Mouse (Mus musculus) midbrain, embryonic 11.5 days (tissue): ENCODE measurements at regions not wholly inside any gene's neighbourhood (a gene's known extent, or its start where the extent isn't known, plus 50 kb on each side); places are given as distances from the start of the nearest gene placed in this dataset.

Experiments
- ATAC-seq: fragments of 200-750 bp; cut with Nextera tagmentation; 2 replicates; pipeline ENCODE4 v1.8.0; 2017; ENCODE audit warnings: moderate TSS enrichment, moderate library complexity; ENCODE audit not compliant: low FRiP score
- DNase-seq: peaks from one replicate; pipeline ENCODE4 v3.0.0; 2015; ENCODE audit warnings: low spot score; ENCODE audit errors: missing footprints
- H3K27ac ChIP-seq: fragments of 300-500 bp; sonication (generic); 2 replicates; pipeline ENCODE4 v1.5.1; 2014; ENCODE audit warnings: low read depth, low read length
- H3K27me3 ChIP-seq: fragments of 300-500 bp; sonication (generic); 2 replicates; pipeline ENCODE4 v1.6.1; 2014; ENCODE audit warnings: mild to moderate bottlenecking, low read length, moderate library complexity, mixed read lengths; ENCODE audit not compliant: control insufficient read depth, insufficient read depth
- H3K36me3 ChIP-seq: fragments of 300-500 bp; sonication (generic); 2 replicates; pipeline ENCODE4 v1.6.1; 2014; ENCODE audit warnings: mild to moderate bottlenecking, low read length, moderate library complexity, mixed read lengths; ENCODE audit not compliant: control insufficient read depth, insufficient read depth
- H3K4me1 ChIP-seq: fragments of 300-500 bp; sonication (generic); 2 replicates; pipeline ENCODE4 v1.6.1; 2014; ENCODE audit warnings: low read length; ENCODE audit not compliant: control insufficient read depth, insufficient read depth
- H3K4me2 ChIP-seq: fragments of 300-500 bp; sonication (generic); 2 replicates; pipeline ENCODE4 v1.6.1; 2014; ENCODE audit warnings: mild to moderate bottlenecking, moderate library complexity
- H3K4me3 ChIP-seq: fragments of 300-500 bp; sonication (generic); 2 replicates; pipeline ENCODE4 v1.5.1; 2014; ENCODE audit warnings: low read depth, low read length
- H3K9ac ChIP-seq: fragments of 300-500 bp; sonication (generic); 2 replicates; pipeline ENCODE4 v1.6.1; 2014; ENCODE audit warnings: low read length
- H3K9me3 ChIP-seq: fragments of 300-500 bp; sonication (generic); 2 replicates; pipeline ENCODE4 v1.6.1; 2016; ENCODE audit warnings: low read length; ENCODE audit not compliant: control insufficient read depth
- WGBS: fragments of 180-500 bp; shearing (Covaris S2); extraction: QIAGEN DNeasy Blood & Tissue Kit; methylation state at CpG from one replicate; pipeline ENCODE4 v1.1.7; 2014; 5-methylcytosine and 5-hydroxymethylcytosine counted together

- Histone ChIP-seq H3K4me3 (no peak overlapping the region), H3K27me3 (no peaks in the 10 kb centered on the region), H3K4me2 (no peak overlapping the region), H3K4me1 (no peaks in the 10 kb centered on the region), H3K36me3 (no peaks in the 10 kb centered on the region), H3K9ac (no peak overlapping the region), H3K27ac (no peak overlapping the region), H3K9me3 (no peaks in the 10 kb centered on the region)
- DNase-seq (no peak), ATAC-seq (no peak)
These were observed 110.6 kb upstream of the Gm28710 start for GRCm38 (mm10) chr5:16681055-16681454.

- ATAC-seq (no peak), DNase-seq (no peak)
- Histone ChIP-seq H3K4me2 (no peak overlapping the region), H3K36me3 (no peaks in the 10 kb centered on the region), H3K4me3 (no peak overlapping the region), H3K9me3 (no peaks in the 10 kb centered on the region), H3K27me3 (no peaks in the 10 kb centered on the region), H3K4me1 (no peaks in the 10 kb centered on the region), H3K9ac (no peak overlapping the region), H3K27ac (no peak overlapping the region)
- WGBS, result 90% methylated on average over 10 of the region's 10 CpGs
These were observed 107.5 kb upstream of the Gm28710 start for GRCm38 (mm10) chr5:16684079-16684478.

DNA sequence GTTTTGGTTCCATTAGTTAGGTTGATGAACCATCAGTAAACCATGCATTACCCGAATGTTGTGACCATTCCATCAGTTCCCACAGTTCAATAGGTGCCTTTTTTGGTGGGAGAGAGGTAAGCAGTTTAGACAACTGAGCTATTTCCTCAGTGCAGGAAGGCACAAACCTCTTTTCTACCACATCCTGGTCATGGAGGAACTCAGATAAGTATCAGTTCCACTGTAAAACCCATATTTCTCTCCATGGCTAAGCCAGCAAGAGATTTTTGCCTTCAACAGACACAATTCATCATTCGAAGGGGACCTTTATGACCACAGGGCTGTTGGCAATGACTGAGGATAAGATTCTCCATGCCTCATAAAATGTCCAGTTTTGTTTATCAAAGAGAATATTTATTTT, 92.3 kb upstream of the Gm28710 start:
- H3K4me1 ChIP-seq, result no peaks in the 10 kb centered on the region
- DNase-seq (no peak), ATAC-seq (no peak)
- no peaks in the 10 kb centered on the region for H3K36me3 ChIP-seq
- H3K27me3 ChIP-seq, result no peaks in the 10 kb centered on the region
- no peak overlapping the region for H3K4me3 ChIP-seq
- no peak overlapping the region for H3K9ac ChIP-seq
- H3K4me2 ChIP-seq, result no peak overlapping the region
- no peak overlapping the region for H3K27ac ChIP-seq
- no peaks in the 10 kb centered on the region for H3K9me3 ChIP-seq
- 83% methylated on average over 2 of the region's 2 CpGs for WGBS

- Histone ChIP-seq H3K36me3 (no peaks in the 10 kb centered on the region), H3K4me1 (no peaks in the 10 kb centered on the region), H3K27me3 (no peaks in the 10 kb centered on the region), H3K27ac (no peak overlapping the region), H3K4me3 (no peak overlapping the region), H3K4me2 (no peak overlapping the region), H3K9me3 (no peaks in the 10 kb centered on the region), H3K9ac (no peak overlapping the region)
- WGBS, result 63% methylated on average over 1 of the region's 1 CpGs
- ATAC-seq (no peak), DNase-seq (no peak)
These were observed 91.1 kb upstream of the Gm28710 start for GRCm38 (mm10) chr5:16700546-16700945.

GRCm38 (mm10) chr5:16702675-16703074, 88.9 kb upstream of the Gm28710 start:
- Histone ChIP-seq H3K27ac (no peak overlapping the region), H3K4me1 (no peaks in the 10 kb centered on the region), H3K27me3 (no peaks in the 10 kb centered on the region), H3K9me3 (no peaks in the 10 kb centered on the region), H3K4me3 (no peak overlapping the region), H3K9ac (no peak overlapping the region), H3K36me3 (no peaks in the 10 kb centered on the region), H3K4me2 (no peak overlapping the region)
- ATAC-seq, result no peak
- WGBS, result 91% methylated on average over 2 of the region's 2 CpGs
- DNase-seq, result no peak

- Histone ChIP-seq H3K36me3 (no peaks in the 10 kb centered on the region), H3K4me1 (no peaks in the 10 kb centered on the region), H3K4me3 (no peak overlapping the region), H3K27me3 (no peaks in the 10 kb centered on the region), H3K4me2 (no peak overlapping the region), H3K27ac (no peak overlapping the region), H3K9ac (no peak overlapping the region), H3K9me3 (no peaks in the 10 kb centered on the region)
- ATAC-seq, result no peak
- no peak for DNase-seq
These were observed 75.7 kb upstream of the Gm28710 start for GRCm38 (mm10) chr5:16715863-16716262.

GRCm38 (mm10) chr5:16716391-16716790, 75.2 kb upstream of the Gm28710 start:
- H3K9me3 ChIP-seq, result no peaks in the 10 kb centered on the region
- no peak overlapping the region for H3K4me3 ChIP-seq
- H3K9ac ChIP-seq, result no peak overlapping the region
- no peak overlapping the region for H3K27ac ChIP-seq
- no peak overlapping the region for H3K4me2 ChIP-seq
- no peaks in the 10 kb centered on the region for H3K4me1 ChIP-seq
- no peak for DNase-seq
- H3K36me3 ChIP-seq, result no peaks in the 10 kb centered on the region
- no peaks in the 10 kb centered on the region for H3K27me3 ChIP-seq
- ATAC-seq, result no peak
- 79% methylated on average over 1 of the region's 1 CpGs for WGBS

DNA sequence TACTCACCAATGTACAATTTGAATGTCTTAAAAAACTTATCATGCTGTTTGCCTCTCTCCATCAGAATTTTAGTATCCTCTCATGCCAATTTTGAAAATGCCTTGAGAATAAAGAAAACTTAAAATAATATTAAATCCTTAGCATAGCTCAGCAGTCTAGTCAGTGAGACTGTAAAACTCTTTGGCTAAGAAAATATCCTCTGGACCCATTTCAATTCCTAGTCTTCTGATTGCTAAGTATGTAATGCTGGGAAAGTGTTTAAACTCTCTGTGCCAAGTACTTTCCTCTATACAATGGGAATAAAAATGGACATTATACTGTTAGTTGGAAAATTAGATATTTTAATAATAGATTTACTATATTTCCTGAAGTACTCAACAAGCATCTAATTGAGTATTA, 66.8 kb upstream of the Gm28710 start:
- H3K27me3 ChIP-seq, result no peaks in the 10 kb centered on the region
- no peaks in the 10 kb centered on the region for H3K36me3 ChIP-seq
- no peak overlapping the region for H3K4me2 ChIP-seq
- no peaks in the 10 kb centered on the region for H3K4me1 ChIP-seq
- H3K9ac ChIP-seq, result no peak overlapping the region
- no peak for ATAC-seq
- no peaks in the 10 kb centered on the region for H3K9me3 ChIP-seq
- H3K4me3 ChIP-seq, result no peak overlapping the region
- no peak overlapping the region for H3K27ac ChIP-seq
- DNase-seq, result peak; percentile 39
